Mouse (Mus musculus): Measurements from ENCODE around the gene Cpne8. TPM values are rescaled to one million over a fixed set of nuclear protein-coding genes. Genes with fewer than 3 reads are reported as not detected.
A peak's percentile ranks its signal among the peaks of the same experiment; 100 is the strongest.

Gene Cpne8
- polyA plus RNA-seq, 1 experiment from 2014 or later = 10.4 TPM

GRCm38 (mm10) chr15:90548589-90548988 lies 130.6 kb downstream of the Cpne8 start:
- DNase-seq (ENCODE audit: low spot score) (no peak), ATAC-seq (ENCODE audit: low FRiP score) (no peak)
- Histone ChIP-seq H3K4me3 (ENCODE audit: low read depth, low read length) (no peak overlapping the region), H3K4me2 (replicated peaks; ENCODE audit: low read depth, low read length) (no peak overlapping the region), H3K4me1 (replicated peaks; ENCODE audit: control insufficient read depth, insufficient read depth, low read length) (no peaks in the 10 kb centered on the region), H3K27ac (ENCODE audit: low read depth, low read length) (no peak overlapping the region), H3K36me3 (ENCODE audit: control insufficient read depth, insufficient read depth, low read length) (no peaks in the 10 kb centered on the region), H3K27me3 (ENCODE audit: control insufficient read depth, insufficient read depth, low read length) (no peaks in the 10 kb centered on the region), H3K9ac (ENCODE audit: low read depth, low read length) (no peak overlapping the region), H3K9me3 (ENCODE audit: control insufficient read depth, low read length) (no peaks in the 10 kb centered on the region)
- WGBS = 98% methylated on average over 7 of the region's 7 CpGs

- no peak overlapping the region for H3K4me2 ChIP-seq (replicated peaks; ENCODE audit: low read depth, low read length)
- H3K9me3 ChIP-seq (ENCODE audit: control insufficient read depth, low read length) = no peaks in the 10 kb centered on the region
- 74% methylated on average over 5 of the region's 5 CpGs for WGBS
- ATAC-seq (ENCODE audit: low FRiP score) (no peak), DNase-seq (ENCODE audit: low spot score) (no peak)
- no peaks in the 10 kb centered on the region for H3K36me3 ChIP-seq (ENCODE audit: control insufficient read depth, insufficient read depth, low read length)
- no peak overlapping the region for H3K9ac ChIP-seq (ENCODE audit: low read depth, low read length)
- H3K27me3 ChIP-seq (ENCODE audit: control insufficient read depth, insufficient read depth, low read length) = no peaks in the 10 kb centered on the region
- no peak overlapping the region for H3K27ac ChIP-seq (ENCODE audit: low read depth, low read length)
- H3K4me1 ChIP-seq (replicated peaks; ENCODE audit: control insufficient read depth, insufficient read depth, low read length) = no peaks in the 10 kb centered on the region
- no peak overlapping the region for H3K4me3 ChIP-seq (ENCODE audit: low read depth, low read length)
These were observed 135.8 kb downstream of the Cpne8 start for GRCm38 (mm10) chr15:90543447-90543846.

GRCm38 (mm10) chr15:90542126-90542525 lies 137.1 kb downstream of the Cpne8 start:
- no peaks in the 10 kb centered on the region for H3K9me3 ChIP-seq (ENCODE audit: control insufficient read depth, low read length)
- DNase-seq (ENCODE audit: low spot score) = no peak

GRCm38 (mm10) chr15:90536311-90537202 lies 142.7 kb downstream of the Cpne8 start:
- no peaks in the 10 kb centered on the region for H3K4me1 ChIP-seq (replicated peaks; ENCODE audit: control insufficient read depth, insufficient read depth, low read length)
- no peaks in the 10 kb centered on the region for H3K27me3 ChIP-seq (ENCODE audit: control insufficient read depth, insufficient read depth, low read length)
- H3K9me3 ChIP-seq (ENCODE audit: control insufficient read depth, low read length) = no peaks in the 10 kb centered on the region
- no peak overlapping the region for H3K4me2 ChIP-seq (replicated peaks; ENCODE audit: low read depth, low read length)
- H3K27ac ChIP-seq (ENCODE audit: low read depth, low read length) = no peak overlapping the region
- DNase-seq (ENCODE audit: low spot score) = no peak
- no peaks in the 10 kb centered on the region for H3K36me3 ChIP-seq (ENCODE audit: control insufficient read depth, insufficient read depth, low read length)
- ATAC-seq (ENCODE audit: low FRiP score) = no peak
- 86% methylated on average over 5 of the region's 5 CpGs for WGBS
- H3K4me3 ChIP-seq (ENCODE audit: low read depth, low read length) = no peak overlapping the region
- H3K9ac ChIP-seq (ENCODE audit: low read depth, low read length) = no peak overlapping the region

More at GRCm38 (mm10) chr15:90542126-90542525, 137.1 kb downstream of the Cpne8 start:
- Histone ChIP-seq H3K4me2 (replicated peaks; ENCODE audit: low read depth, low read length) (no peak overlapping the region), H3K9ac (ENCODE audit: low read depth, low read length) (no peak overlapping the region), H3K27ac (ENCODE audit: low read depth, low read length) (no peak overlapping the region), H3K4me3 (ENCODE audit: low read depth, low read length) (no peak overlapping the region), H3K36me3 (ENCODE audit: control insufficient read depth, insufficient read depth, low read length) (no peaks in the 10 kb centered on the region), H3K27me3 (ENCODE audit: control insufficient read depth, insufficient read depth, low read length) (no peaks in the 10 kb centered on the region), H3K4me1 (replicated peaks; ENCODE audit: control insufficient read depth, insufficient read depth, low read length) (no peaks in the 10 kb centered on the region)
- no peak for ATAC-seq (ENCODE audit: low FRiP score)

GRCm38 (mm10) chr15:90535730-90536129 lies 143.5 kb downstream of the Cpne8 start:
- WGBS = 71% methylated on average over 7 of the region's 7 CpGs
- Histone ChIP-seq H3K4me3 (ENCODE audit: low read depth, low read length) (no peak overlapping the region), H3K36me3 (ENCODE audit: control insufficient read depth, insufficient read depth, low read length) (no peaks in the 10 kb centered on the region), H3K9ac (ENCODE audit: low read depth, low read length) (no peak overlapping the region), H3K27ac (ENCODE audit: low read depth, low read length) (no peak overlapping the region), H3K4me1 (replicated peaks; ENCODE audit: control insufficient read depth, insufficient read depth, low read length) (no peaks in the 10 kb centered on the region), H3K4me2 (replicated peaks; ENCODE audit: low read depth, low read length) (no peak overlapping the region), H3K27me3 (ENCODE audit: control insufficient read depth, insufficient read depth, low read length) (no peaks in the 10 kb centered on the region), H3K9me3 (ENCODE audit: control insufficient read depth, low read length) (no peaks in the 10 kb centered on the region)
- ATAC-seq (ENCODE audit: low FRiP score) = no peak
- DNase-seq (ENCODE audit: low spot score) = no peak

GRCm38 (mm10) chr15:90512769-90513168 lies 166.5 kb downstream of the Cpne8 start:
- no peak overlapping the region for H3K4me3 ChIP-seq (ENCODE audit: low read depth, low read length)
- H3K27me3 ChIP-seq (ENCODE audit: control insufficient read depth, insufficient read depth, low read length) = no peaks in the 10 kb centered on the region
- H3K4me2 ChIP-seq (replicated peaks; ENCODE audit: low read depth, low read length) = no peak overlapping the region
- DNase-seq (ENCODE audit: low spot score) (no peak), ATAC-seq (ENCODE audit: low FRiP score) (no peak)
- 91% methylated on average over 4 of the region's 4 CpGs for WGBS
- no peak overlapping the region for H3K27ac ChIP-seq (ENCODE audit: low read depth, low read length)
- no peak overlapping the region for H3K9ac ChIP-seq (ENCODE audit: low read depth, low read length)
- H3K36me3 ChIP-seq (ENCODE audit: control insufficient read depth, insufficient read depth, low read length) = no peaks in the 10 kb centered on the region
- no peaks in the 10 kb centered on the region for H3K4me1 ChIP-seq (replicated peaks; ENCODE audit: control insufficient read depth, insufficient read depth, low read length)
- no peaks in the 10 kb centered on the region for H3K9me3 ChIP-seq (ENCODE audit: control insufficient read depth, low read length)

- no peaks in the 10 kb centered on the region for H3K36me3 ChIP-seq (ENCODE audit: control insufficient read depth, insufficient read depth, low read length)
- no peak overlapping the region for H3K4me2 ChIP-seq (replicated peaks; ENCODE audit: low read depth, low read length)
- ATAC-seq (ENCODE audit: low FRiP score) (no peak), DNase-seq (ENCODE audit: low spot score) (no peak)
- no peak overlapping the region for H3K27ac ChIP-seq (ENCODE audit: low read depth, low read length)
- no peaks in the 10 kb centered on the region for H3K4me1 ChIP-seq (replicated peaks; ENCODE audit: control insufficient read depth, insufficient read depth, low read length)
- no peaks in the 10 kb centered on the region for H3K9me3 ChIP-seq (ENCODE audit: control insufficient read depth, low read length)
- H3K9ac ChIP-seq (ENCODE audit: low read depth, low read length) = no peak overlapping the region
- WGBS = 88% methylated on average over 3 of the region's 3 CpGs
- no peak overlapping the region for H3K4me3 ChIP-seq (ENCODE audit: low read depth, low read length)
- H3K27me3 ChIP-seq (ENCODE audit: control insufficient read depth, insufficient read depth, low read length) = no peaks in the 10 kb centered on the region
These were observed 182.2 kb downstream of the Cpne8 start for GRCm38 (mm10) chr15:90497080-90497479.

GRCm38 (mm10) chr15:90491558-90491957 lies 187.7 kb downstream of the Cpne8 start:
- DNase-seq (ENCODE audit: low spot score) (peak; percentile 3), ATAC-seq (ENCODE audit: low FRiP score) (no peak)
- Histone ChIP-seq H3K36me3 (ENCODE audit: control insufficient read depth, insufficient read depth, low read length) (no peaks in the 10 kb centered on the region), H3K4me1 (replicated peaks; ENCODE audit: control insufficient read depth, insufficient read depth, low read length) (no peaks in the 10 kb centered on the region), H3K27me3 (ENCODE audit: control insufficient read depth, insufficient read depth, low read length) (no peaks in the 10 kb centered on the region), H3K27ac (ENCODE audit: low read depth, low read length) (no peak overlapping the region), H3K9me3 (ENCODE audit: control insufficient read depth, low read length) (no peaks in the 10 kb centered on the region), H3K9ac (ENCODE audit: low read depth, low read length) (no peak overlapping the region), H3K4me2 (replicated peaks; ENCODE audit: low read depth, low read length) (no peak overlapping the region), H3K4me3 (ENCODE audit: low read depth, low read length) (no peak overlapping the region)
- 77% methylated on average over 6 of the region's 6 CpGs for WGBS

GRCm38 (mm10) chr15:90490186-90490585 lies 189.0 kb downstream of the Cpne8 start:
- Histone ChIP-seq H3K36me3 (ENCODE audit: control insufficient read depth, insufficient read depth, low read length) (no peaks in the 10 kb centered on the region), H3K9me3 (ENCODE audit: control insufficient read depth, low read length) (no peaks in the 10 kb centered on the region), H3K9ac (ENCODE audit: low read depth, low read length) (no peak overlapping the region), H3K4me3 (ENCODE audit: low read depth, low read length) (no peak overlapping the region), H3K27ac (ENCODE audit: low read depth, low read length) (no peak overlapping the region), H3K27me3 (ENCODE audit: control insufficient read depth, insufficient read depth, low read length) (no peaks in the 10 kb centered on the region), H3K4me1 (replicated peaks; ENCODE audit: control insufficient read depth, insufficient read depth, low read length) (no peaks in the 10 kb centered on the region), H3K4me2 (replicated peaks; ENCODE audit: low read depth, low read length) (no peak overlapping the region)
- DNase-seq (ENCODE audit: low spot score) = no peak
- no peak for ATAC-seq (ENCODE audit: low FRiP score)
- 96% methylated on average over 7 of the region's 7 CpGs for WGBS

Data from hindbrain, embryonic 11.5 days (tissue).